ENCODE assay signal across 24 mouse cellular contexts in the genomic region with DNA sequence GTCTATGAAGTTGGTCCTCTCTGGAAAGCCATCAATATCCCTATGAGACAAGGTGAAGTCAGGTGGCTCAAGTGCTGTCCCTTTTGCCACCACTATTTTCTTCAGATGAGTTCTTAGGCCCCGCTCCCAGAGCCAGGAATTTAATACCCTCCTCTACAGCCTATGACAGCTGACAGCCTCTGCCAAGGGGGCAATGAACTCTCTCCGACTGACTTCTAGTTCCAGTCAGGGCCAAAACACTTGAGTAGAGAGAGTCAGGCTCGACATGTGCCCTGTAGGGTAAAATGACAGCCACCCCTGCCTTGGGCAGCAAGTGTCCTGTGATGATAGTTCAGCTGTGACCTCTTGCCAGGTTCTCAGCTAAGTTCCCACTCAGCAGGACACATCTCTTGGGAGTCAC. TPM values are rescaled to one million over a fixed set of nuclear protein-coding genes. Genes with fewer than 3 reads are reported as not detected.
DNase-seq lines count a peak whose midpoint lies in the region; ATAC-seq and TF ChIP-seq lines count a peak whose summit lies in the region.
"Had no signal": no experiment of that assay in that cellular context is flagged by ENCODE, and none has a peak within 500 bp of the region (broad histone marks: within the 10 kb centered on the region; RNA-seq: fewer than 3 reads in every experiment).

No protein-coding gene starts in this region.

- H3K9ac ChIP-seq in intestine, embryonic 15.5 days, result no peak overlapping the region
- no peak overlapping the region for H3K9ac ChIP-seq in intestine, embryonic 16.5 days (ENCODE audit: low read depth, low read length)
- no peak overlapping the region for H3K9ac ChIP-seq in hindbrain, embryonic 12.5 days
- H3K9ac ChIP-seq: limb, embryonic 15.5 days; liver, postnatal 0 days; midbrain, embryonic 12.5 days; neural tube, embryonic 12.5 days; stomach, embryonic 15.5 days had no signal

- no peaks in the 10 kb centered on the region for H3K9me3 ChIP-seq in intestine, embryonic 15.5 days
- H3K9me3 ChIP-seq in intestine, embryonic 16.5 days (ENCODE audit: control insufficient read depth, low read length), result no peaks in the 10 kb centered on the region
- no peaks in the 10 kb centered on the region for H3K9me3 ChIP-seq in hindbrain, embryonic 12.5 days (replicated peaks)
- H3K9me3 ChIP-seq: limb, embryonic 10.5 days; limb, embryonic 15.5 days; midbrain, embryonic 12.5 days; neural tube, embryonic 12.5 days; stomach, embryonic 15.5 days had no signal

- peaks cover 3% of the 10 kb centered on the region; the same call in 1 of the 2 replicates for H3K4me1 ChIP-seq in intestine, embryonic 15.5 days (replicated peaks)
- no peaks in the 10 kb centered on the region; the same call in 1 of the 2 replicates for H3K4me1 ChIP-seq in intestine, embryonic 16.5 days (ENCODE audit: control insufficient read depth, insufficient read depth, low read length)
- H3K4me1 ChIP-seq in hindbrain, embryonic 12.5 days, result no peaks in the 10 kb centered on the region
- H3K4me1 ChIP-seq: limb, embryonic 10.5 days; limb, embryonic 15.5 days; midbrain, embryonic 12.5 days; neural tube, embryonic 12.5 days; stomach, embryonic 15.5 days had no signal

- peak; percentile 83 for DNase-seq in gastrocnemius, adult 2 months
- DNase-seq in gastrocnemius, postnatal 4 days (ENCODE audit: low spot score in 2 of 2), result no peak
- DNase-seq in adipocyte (ENCODE audit: low spot score), result peak; percentile 43
- peak; percentile 56 to 75 for DNase-seq in gastrocnemius, adult 8-10 months (ENCODE audit: low spot score in 2 of 2)
- DNase-seq in thymus, postnatal 0 days (ENCODE audit: low spot score), result no peak
- DNase-seq: cerebellum, adult 8-10 months; heart, postnatal 10 days; kidney, adult 9 months; layer of hippocampus, adult 9-11 months; liver, postnatal 0 days; lung, postnatal 4 days had no signal

- 0 out of 2 replicates have a peak, but pooled peaks have one; percentile 5 for ATAC-seq in intestine, embryonic 15.5 days
- no peak for ATAC-seq in intestine, embryonic 16.5 days
- ATAC-seq in hindbrain, embryonic 12.5 days (ENCODE audit: low FRiP score), result no peak
- ATAC-seq: CD4-positive, CD25-positive, alpha-beta regulatory T cell, adult 4 months; forebrain, embryonic 14.5 days; hindbrain, postnatal 0 days; intestine, postnatal 0 days; liver, postnatal 0 days had no signal

- H3K27ac ChIP-seq in gastrocnemius, adult 2 months, result peak overlapping the region; percentile 92
- H3K27ac ChIP-seq in intestine, embryonic 15.5 days, result no peak overlapping the region
- no peak overlapping the region for H3K27ac ChIP-seq in intestine, embryonic 16.5 days (ENCODE audit: low read length)
- H3K27ac ChIP-seq in hindbrain, embryonic 12.5 days, result no peak overlapping the region
- H3K27ac ChIP-seq: hindbrain, postnatal 0 days; limb, embryonic 10.5 days; limb, embryonic 15.5 days; midbrain, embryonic 12.5 days; neural tube, embryonic 12.5 days; stomach, embryonic 15.5 days had no signal

- H3K4me3 ChIP-seq in gastrocnemius, adult 2 months, result no peak overlapping the region
- H3K4me3 ChIP-seq in intestine, embryonic 15.5 days (replicated peaks), result no peak overlapping the region
- no peak overlapping the region for H3K4me3 ChIP-seq in intestine, embryonic 16.5 days (ENCODE audit: low read length)
- H3K4me3 ChIP-seq in hindbrain, embryonic 12.5 days, result no peak overlapping the region
- H3K4me3 ChIP-seq: limb, embryonic 10.5 days; limb, embryonic 15.5 days; midbrain, embryonic 12.5 days; myocyte; neural tube, embryonic 12.5 days; stomach, embryonic 15.5 days had no signal

- intact Hi-C loops in gastrocnemius, adult 2 months (cut with DNase I), result loop anchor here (2.0 kb wide), 1 partner anchor 80 kb away; no protein-coding TSS in a partner anchor

- no peak overlapping the region for H3K4me2 ChIP-seq in intestine, embryonic 15.5 days (replicated peaks)
- no peak overlapping the region for H3K4me2 ChIP-seq in intestine, embryonic 16.5 days (ENCODE audit: low read depth, low read length)
- H3K4me2 ChIP-seq in hindbrain, embryonic 12.5 days (replicated peaks), result no peak overlapping the region
- H3K4me2 ChIP-seq: limb, embryonic 15.5 days; midbrain, embryonic 12.5 days; neural tube, embryonic 12.5 days; stomach, embryonic 15.5 days had no signal

- H3K36me3 ChIP-seq in intestine, embryonic 15.5 days, result no peaks in the 10 kb centered on the region
- no peaks in the 10 kb centered on the region for H3K36me3 ChIP-seq in intestine, embryonic 16.5 days (ENCODE audit: control insufficient read depth, insufficient read depth, low read length)
- H3K36me3 ChIP-seq in hindbrain, embryonic 12.5 days, result no peaks in the 10 kb centered on the region
- H3K36me3 ChIP-seq: limb, embryonic 10.5 days; limb, embryonic 15.5 days; midbrain, embryonic 12.5 days; neural tube, embryonic 12.5 days; stomach, embryonic 15.5 days had no signal

- WGBS in intestine, embryonic 15.5 days, result 69% methylated on average over 3 of the region's 3 CpGs
- 69% methylated on average over 3 of the region's 3 CpGs for WGBS in intestine, embryonic 16.5 days
- 61% methylated on average over 3 of the region's 3 CpGs for WGBS in hindbrain, embryonic 12.5 days

- no peaks in the 10 kb centered on the region for H3K27me3 ChIP-seq in intestine, embryonic 15.5 days (replicated peaks)
- no peaks in the 10 kb centered on the region for H3K27me3 ChIP-seq in intestine, embryonic 16.5 days (replicated peaks; ENCODE audit: control insufficient read depth, insufficient read depth, low read length)
- no peaks in the 10 kb centered on the region for H3K27me3 ChIP-seq in hindbrain, embryonic 12.5 days
- H3K27me3 ChIP-seq: limb, embryonic 15.5 days; midbrain, embryonic 12.5 days; neural tube, embryonic 12.5 days; stomach, embryonic 15.5 days had no signal

- no peak; the same call in 1 of the 2 replicates for TF ChIP-seq CTCF in gastrocnemius, adult 2 months (IDR thresholded peaks at IDR 0.05)

RNA-seq across cellular contexts. Expression of a gene that starts 32.7 kb away (rescaled TPM):
- 100 to 1,000 TPM; 243 to 313 TPM for total RNA-seq in gastrocnemius, adult 2 months (2021)
- total RNA-seq in gastrocnemius, postnatal 4 days (2021), result 10 to 100 TPM; 65.5 to 75.0 TPM
- 18.8 and 22.0 TPM in 2 replicates for polyA plus RNA-seq in intestine, embryonic 15.5 days (2015; fragmentation: Nextera tagmentation; extraction: Ambion mirVana)
- polyA plus RNA-seq in intestine, embryonic 16.5 days (2015; fragmentation: Nextera tagmentation; extraction: Ambion mirVana), result 14.7 and 18.0 TPM in 2 replicates
- total RNA-seq in gastrocnemius, adult 8-10 months (2022), result 100 to 1,000 TPM; 261 to 301 (median 287) TPM
- 3.6 and 5.2 TPM in 2 replicates for polyA plus RNA-seq in thymus, postnatal 0 days (2015; fragmentation: Nextera tagmentation; extraction: Ambion mirVana)
- 9.5 and 11.8 TPM in 2 replicates for polyA plus RNA-seq in hindbrain, embryonic 12.5 days (2016; fragmentation: Nextera tagmentation; extraction: Ambion mirVana)

Comparison
In these comparisons a context has a peak if more than half of its experiments do, and no peak if none do; other contexts are left out.
1. DNase-seq: peak in gastrocnemius, adult 2 months (single experiment), adipocyte (single experiment) and gastrocnemius, adult 8-10 months (2 of 2); none in gastrocnemius, postnatal 4 days (0 of 2) and thymus, postnatal 0 days (single experiment).